Mouse (Mus musculus) liver, adult (tissue): ENCODE results near the gene Med9.

Source experiments
- GATA4 ChIP-seq: IDR thresholded peaks from 2 replicates; pipeline ENCODE4 v1.6.1; 2014; ENCODE audit warnings: mild to moderate bottlenecking, low read length; ENCODE audit not compliant: insufficient replicate concordance

Gene Med9

DNA sequence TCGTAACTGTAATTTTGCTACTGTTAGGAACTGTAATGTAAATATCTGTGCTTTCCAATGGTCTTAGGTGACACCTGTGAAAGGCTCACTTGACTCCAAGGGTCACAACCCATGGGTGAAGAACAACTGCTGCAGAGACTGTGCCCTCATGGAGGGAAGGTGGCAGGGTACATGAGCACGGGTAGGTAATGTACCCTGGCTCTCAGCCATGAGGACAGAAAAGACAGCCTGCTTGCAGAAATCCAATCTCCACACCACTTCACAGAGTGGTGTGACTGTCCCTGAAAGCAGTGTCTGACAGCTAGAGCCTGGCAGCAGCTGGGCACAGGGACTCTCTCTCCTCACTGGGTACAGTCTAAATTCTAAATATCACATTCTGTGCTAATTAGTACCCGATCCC, 63.5 kb downstream of the Med9 start:
- TF ChIP-seq GATA4, result no peak
